Mouse (Mus musculus): ENCODE measurements around the gene Ube2s. TPM values are rescaled to one million over a fixed set of nuclear protein-coding genes. Genes with fewer than 3 reads are reported as not detected.
"Not testable (repeated sequence)": the region's sequence is repeated elsewhere in the genome, so short reads cannot be mapped to it uniquely, and the experiment has no call there.

Gene Ube2s
- total RNA-seq, 2 experiments from 2014 or later, result 97.7 to 112 TPM

DNA sequence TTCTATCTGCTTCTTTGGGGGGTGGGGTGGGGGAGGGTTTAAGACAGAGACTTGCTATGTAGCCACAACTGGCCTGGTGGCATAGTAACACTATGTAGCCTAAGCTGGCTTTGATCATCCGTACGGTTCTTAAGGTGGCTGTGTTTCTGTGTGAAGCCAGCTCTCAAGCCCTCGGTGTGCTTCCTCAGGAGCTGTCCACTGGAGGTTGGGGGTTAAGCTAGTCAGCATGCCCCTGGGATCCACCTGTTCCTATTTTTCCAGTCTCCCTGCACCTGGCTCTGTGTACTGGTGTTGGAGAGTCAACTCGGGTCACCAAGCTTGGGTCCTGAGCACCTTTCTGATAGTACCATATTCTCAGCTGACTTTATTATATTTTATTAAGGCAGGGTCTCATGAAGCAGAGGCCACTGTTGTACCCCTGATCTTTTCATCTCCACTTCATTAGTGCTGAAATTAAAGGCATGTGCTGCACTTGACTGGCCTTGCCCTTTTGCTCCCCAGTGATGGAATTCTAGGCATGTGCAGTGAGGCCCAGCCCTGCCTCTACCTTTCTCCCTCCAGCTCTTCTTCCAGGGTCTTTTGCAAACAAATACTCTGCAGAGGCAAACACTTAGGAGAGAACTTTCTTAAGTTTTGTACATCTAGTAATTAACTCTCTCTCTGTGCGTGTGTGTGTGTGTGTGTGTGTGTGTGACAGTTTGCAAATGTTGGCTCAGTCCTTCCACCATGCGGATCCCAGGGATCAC lies 9.9 kb upstream of the Ube2s start:
- no peak for DNase-seq (ENCODE audit: extremely low spot score in 1 of 2, low spot score in 1 of 2)

DNA sequence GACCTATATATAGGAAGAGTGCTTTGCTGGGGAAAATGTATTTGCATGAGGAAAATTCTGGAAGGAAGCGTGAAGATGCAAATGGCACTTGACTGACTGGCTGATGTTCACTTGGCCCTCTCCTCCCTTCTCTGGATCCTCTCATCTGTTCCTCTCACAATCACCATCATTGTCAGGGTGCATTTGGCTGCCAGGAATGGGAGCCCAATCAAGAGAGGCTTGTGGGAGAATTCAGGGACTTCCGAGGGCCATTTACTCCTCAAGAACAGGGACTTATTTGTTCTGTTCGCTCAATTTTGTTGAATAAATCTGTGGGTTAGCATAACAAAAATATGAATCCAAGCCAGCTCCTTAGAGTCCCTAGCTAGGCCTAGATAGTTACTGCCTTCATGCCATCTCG lies 9.3 kb upstream of the Ube2s start:
- DNase-seq (ENCODE audit: extremely low spot score in 1 of 2, low spot score in 1 of 2), result no peak

DNA sequence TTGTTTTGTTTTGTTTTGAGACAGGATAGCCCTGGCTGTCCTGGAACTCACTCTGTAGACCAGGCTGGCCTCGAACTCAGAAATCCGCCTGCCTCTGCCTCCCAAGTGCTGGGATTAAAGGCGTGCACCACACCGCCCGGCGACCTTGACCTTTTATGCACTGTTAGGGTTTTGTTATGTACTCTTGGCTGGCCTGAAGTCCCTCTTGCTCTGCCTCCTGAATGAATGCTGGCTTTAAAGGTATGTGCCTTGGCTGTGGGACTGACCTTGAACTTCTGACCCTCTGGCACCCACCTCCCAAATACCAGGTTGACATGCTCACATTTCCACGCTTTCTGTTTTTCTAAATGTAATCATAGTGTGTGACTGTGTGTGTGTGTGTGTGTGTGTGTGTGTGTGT lies 8.5 kb upstream of the Ube2s start:
- DNase-seq (ENCODE audit: extremely low spot score in 1 of 2, low spot score in 1 of 2), result not testable (repeated sequence)

DNA sequence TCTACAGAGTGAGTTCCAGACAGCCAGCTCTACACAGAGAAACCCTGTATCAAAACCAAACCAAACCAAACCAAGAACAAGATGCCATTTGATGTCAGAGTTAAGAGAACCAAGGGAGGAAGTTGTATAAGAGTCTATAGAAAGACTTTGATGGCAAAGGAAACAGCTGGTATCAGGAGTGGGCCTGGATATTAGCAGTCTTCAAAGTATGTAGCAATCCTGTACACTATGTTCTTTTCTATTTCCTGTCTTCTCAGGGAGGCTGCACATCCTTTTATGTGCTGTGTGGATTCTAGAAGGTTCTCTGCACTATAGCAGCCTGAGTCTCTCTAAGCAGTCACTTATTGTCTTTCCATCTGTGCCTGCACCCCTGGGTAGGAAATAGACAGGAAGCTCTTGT lies 4.2 kb upstream of the Ube2s start:
- no peak for DNase-seq (ENCODE audit: extremely low spot score in 1 of 2, low spot score in 1 of 2)

DNA sequence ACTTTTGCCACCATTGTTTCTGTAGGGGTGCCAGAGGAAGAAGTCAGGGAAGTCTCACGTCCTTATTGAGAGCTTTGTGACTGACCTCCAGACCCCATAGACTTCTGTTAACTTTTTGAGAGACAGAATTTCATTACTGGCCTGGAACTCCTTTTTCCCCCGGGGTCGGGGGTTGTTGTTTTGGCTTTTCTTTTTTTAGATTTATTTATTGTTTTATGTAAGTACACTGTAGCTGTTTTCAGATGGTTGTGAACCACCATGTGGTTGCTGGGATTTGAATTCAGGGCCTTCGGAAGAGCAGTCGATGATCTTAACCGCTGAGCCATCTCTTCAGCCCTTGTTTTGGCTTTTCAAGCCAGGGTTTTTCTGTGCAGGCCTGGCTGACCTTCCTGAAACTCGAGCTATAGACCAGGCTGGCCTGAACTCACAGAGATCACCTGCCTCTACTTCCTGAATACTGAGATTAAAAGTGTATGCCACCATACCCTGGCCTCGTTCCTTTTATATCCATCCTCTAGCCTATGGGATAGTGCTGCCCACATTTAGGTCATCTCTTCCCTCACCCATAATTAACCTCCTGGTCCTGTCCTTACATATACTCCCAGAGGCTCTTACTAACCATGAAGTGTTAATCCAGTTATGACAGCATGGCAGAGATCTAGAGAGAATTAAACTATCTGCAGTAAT lies 858 bp upstream of the Ube2s start:
- no peak for DNase-seq (ENCODE audit: extremely low spot score in 1 of 2, low spot score in 1 of 2)

DNA sequence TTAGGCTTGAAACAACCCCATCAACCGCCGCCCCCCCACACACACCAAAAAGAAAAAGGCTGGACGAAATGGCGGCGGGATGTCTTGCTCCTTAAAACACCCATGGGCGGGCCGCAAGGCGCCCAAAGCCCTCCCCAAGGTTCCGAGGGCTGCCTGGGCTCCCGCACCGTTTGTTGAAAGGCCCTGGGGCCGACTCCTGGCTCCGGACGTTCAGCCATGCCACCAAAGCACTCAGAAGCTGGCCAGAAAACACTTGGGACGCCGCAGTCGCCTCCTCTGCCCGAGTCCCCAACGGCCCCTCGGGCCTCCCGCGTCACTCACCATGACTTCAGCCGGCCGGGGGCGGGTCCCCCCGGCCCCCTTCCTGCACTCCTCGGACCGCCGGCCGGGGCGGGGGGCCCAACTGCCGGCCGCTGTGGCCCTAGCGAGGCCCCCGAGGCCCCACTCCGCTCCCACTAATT lies 518 bp downstream of the Ube2s start:
- no peak for DNase-seq (ENCODE audit: extremely low spot score in 1 of 2, low spot score in 1 of 2)

DNA sequence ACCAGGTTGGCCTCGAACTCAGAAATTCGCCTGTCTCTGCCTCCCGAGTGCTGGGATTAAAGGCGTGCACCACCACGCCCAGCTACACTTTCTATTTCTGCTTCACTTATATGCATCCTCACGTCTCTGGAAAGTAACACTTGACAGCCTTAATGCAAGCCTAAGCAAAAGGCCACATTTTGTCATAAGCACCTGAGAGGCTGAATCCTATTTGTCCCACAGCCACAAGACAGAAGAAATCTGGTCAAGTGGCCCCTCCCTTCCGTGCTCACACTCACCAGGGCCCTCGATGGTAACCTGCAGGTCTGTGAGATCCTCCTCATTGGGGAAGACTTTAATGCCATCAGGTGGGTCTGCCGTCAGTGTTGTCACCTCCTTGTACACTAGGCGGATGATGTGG lies 1.3 kb downstream of the Ube2s start:
- DNase-seq (ENCODE audit: extremely low spot score in 1 of 2, low spot score in 1 of 2), result not testable (repeated sequence)

DNA sequence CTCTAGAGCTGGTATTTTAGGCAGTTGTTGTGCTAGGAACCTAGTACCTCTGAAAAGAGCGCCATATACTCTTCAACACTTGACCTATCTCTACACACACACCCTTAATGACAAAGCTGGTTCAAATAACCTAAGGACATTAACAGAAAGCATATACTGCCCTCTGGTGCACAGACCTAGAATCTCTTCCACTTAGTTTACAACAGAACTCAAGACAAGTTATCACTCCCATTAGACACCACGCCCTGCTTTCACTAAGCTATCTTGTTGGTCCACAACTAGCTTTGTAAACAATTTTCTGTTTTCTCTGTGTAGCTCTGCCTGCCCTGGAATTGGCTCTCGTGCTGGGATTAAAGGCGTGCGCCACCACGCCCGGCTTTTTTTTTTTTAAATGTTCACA lies 5.7 kb downstream of the Ube2s start:
- DNase-seq (ENCODE audit: extremely low spot score in 1 of 2, low spot score in 1 of 2), result no peak

DNA sequence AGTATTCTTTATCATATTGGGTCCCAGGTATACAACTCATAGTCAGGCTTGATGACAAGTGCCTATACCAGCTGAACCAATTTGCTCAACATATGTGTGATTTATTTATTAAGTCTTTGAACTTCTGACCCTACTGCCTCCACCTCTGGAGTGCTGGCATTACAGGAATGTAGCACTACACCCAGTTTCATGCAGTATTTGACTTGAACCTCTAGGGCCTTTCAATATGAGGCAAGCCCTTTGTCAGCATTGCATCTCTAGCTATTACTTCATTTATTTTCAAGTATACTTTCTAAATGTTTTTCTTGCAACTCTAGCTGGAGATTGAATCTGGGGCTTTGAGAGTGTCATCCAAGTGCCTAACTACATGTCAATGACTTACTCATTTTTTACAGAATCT lies 10.1 kb downstream of the Ube2s start:
- DNase-seq (ENCODE audit: extremely low spot score in 1 of 2, low spot score in 1 of 2), result no peak

DNA sequence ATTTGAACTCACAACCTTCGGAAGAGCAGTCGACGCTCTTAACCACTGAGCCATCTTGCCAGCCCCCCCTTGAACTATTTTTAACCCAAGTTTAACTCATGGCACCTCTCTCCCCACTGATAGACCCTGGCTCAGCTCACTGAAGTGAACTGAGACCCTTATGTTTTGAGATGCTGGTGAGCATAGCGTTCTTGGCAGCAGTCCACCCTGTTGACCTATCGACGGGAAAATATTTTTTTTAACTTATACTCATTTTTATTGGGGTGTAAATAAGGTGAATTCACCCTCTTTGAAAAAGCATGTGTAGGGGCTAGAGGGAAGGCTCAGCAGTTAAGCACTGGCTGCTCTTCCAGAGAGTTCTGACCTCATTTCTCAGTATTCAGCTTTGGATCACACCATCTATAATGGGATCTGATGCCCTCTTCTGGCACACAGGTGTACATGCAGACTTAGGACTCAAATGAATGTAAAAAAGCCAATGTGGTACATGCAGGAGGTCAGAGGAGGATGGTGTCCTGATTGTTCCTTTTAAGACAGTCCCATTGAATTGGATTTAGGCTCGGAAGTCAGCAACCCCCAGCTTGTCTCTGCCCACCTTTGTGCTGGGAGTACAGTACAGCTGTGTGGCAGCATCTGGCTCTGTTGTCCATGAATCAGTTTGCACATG lies 16.5 kb downstream of the Ube2s start:
- DNase-seq (ENCODE audit: extremely low spot score in 1 of 2, low spot score in 1 of 2), result no peak

DNA sequence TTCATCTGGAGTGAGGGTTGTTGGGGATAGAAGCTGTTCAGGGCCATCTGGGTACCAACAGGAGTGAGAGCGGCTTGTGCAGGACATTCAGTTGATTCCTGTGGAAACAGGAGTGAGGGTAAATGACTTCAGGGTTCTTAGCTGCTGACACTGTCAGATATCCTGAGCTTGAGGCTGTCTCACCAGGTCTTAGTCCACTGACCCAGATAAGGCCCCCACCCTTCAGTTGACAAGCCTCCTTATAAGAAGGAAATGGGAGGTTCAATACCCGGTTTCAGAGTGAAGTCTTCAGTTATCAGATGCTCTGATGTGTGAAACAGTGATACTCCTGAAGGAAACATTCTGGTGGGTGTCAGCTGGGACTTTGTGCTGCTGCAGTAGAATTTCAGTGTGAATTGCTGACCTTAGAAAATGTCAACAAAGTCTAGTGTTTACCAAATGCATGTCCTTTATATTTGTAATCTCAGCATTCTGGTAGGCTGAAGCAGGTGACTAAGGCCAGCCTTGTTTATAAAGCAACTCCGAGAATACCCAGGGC lies 17.7 kb downstream of the Ube2s start:
- DNase-seq (ENCODE audit: extremely low spot score in 1 of 2, low spot score in 1 of 2), result no peak

DNA sequence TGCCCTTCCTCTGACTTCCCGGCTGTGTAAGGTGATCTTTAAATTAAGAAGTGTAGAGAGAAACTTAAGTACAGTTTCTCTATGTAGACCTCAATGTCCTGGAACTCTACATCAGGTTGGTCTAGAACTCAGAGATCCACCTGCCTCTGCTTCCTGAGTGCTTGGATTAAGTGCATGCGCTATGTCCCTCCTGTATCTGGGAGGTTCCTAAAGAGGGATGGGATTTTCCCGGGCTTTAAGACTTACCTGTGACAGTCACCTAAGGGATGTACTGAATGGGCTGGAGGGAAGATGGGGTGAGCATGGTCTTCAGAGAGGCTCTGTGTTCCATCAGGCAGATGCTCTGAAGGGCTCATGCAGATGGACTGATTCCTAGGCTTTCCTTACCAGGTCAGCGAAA lies 18.7 kb downstream of the Ube2s start:
- no peak for DNase-seq (ENCODE audit: extremely low spot score in 1 of 2, low spot score in 1 of 2)

DNA sequence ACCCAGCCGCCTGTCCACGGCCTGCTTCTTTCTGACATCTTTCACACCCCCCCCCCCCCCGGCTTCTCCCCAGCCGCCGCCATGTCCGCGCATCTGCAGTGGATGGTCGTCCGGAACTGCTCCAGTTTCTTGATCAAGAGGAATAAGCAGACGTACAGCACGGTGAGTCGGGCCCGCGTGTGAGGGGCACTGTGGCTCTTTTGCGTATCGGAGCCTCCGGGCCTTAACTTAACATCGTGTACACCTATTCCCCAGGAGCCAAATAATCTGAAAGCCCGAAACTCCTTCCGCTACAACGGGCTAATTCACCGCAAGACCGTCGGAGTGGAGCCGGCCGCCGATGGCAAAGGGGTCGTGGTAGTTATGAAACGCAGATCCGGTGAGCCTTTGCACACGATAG lies 19.1 kb downstream of the Ube2s start:
- not testable (repeated sequence) for DNase-seq (ENCODE audit: extremely low spot score in 1 of 2, low spot score in 1 of 2)

DNA sequence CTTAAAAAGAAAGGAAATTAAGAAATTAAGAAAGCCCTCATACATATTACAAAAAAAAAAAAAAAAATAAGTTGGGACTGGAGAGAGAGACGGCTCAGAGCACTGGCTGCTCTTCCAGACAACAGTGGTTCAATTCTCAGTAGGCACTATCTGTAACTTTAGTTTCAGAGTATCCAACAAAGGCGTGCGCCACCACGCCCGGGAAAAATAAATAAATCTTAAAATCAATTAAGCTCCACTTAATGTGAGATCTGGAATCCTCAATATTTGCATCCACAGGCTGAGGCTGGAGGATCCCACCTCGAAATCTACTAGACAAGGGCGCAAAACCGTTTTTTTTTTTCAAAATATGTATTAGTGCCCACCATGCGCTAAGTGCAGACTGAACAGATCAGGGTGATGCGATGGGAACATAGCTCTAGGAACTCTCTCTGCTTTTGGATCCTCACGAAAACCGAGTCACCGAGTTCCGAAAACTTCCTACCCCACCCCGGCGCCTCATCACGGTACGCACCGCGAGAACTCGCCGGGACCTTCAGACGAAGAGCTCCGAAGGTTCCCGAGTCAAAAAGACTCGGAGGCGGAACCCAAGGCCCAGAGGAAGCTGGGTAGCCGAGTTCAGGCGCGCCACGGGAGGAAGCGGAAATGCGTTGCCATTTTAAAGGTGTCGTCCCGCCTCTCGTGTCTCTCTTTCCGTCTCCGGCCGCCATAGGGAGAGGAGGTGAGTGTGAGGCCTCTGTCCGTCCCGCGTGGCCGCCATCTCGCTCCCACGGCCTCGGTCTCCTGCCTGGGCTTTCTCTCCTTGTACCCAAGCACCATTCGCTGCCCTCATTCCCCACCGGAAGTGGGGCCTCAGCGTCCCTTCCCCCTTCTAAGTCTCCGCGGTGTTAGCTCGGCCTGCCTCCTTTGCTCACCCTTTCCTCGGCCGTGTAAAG lies 19.8 kb downstream of the Ube2s start, which contains the start of gene Rpl28:
Gene Rpl28 (plus strand): TSS at position 597 of the 935 bp plus-strand sequence.
- DNase-seq (ENCODE audit: extremely low spot score in 1 of 2, low spot score in 1 of 2), result peak; percentile 86 to 89

DNA sequence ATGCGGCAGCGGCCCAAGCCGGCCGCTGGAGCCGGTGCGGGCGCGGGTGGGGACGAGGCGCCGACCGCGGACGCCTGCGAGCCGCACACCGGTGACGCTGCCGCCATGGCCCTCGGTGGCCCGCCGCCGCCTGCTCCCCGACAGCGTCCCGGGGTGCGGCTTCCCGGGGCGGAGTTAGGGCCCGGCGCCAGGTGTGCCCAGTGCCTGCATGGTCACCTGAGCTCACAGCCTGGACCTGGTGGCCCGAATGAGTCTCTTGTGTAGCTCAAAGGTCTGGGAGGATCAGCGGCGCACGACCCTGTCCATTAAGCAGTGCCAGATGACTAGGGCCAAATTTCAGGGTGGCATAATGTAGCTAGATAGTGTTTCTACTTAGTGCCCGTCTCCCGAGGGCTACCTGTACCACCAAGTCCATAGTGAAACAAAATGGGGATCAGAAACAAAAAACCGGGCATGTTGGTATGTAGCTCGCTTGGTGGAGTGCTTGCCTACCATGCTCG lies 22.9 kb downstream of the Ube2s start, which contains the start of gene Tmem238:
Gene Tmem238 (minus strand): TSS at position 221 of the 500 bp plus-strand sequence.
- no peak for DNase-seq (ENCODE audit: extremely low spot score in 1 of 2, low spot score in 1 of 2)

DNA sequence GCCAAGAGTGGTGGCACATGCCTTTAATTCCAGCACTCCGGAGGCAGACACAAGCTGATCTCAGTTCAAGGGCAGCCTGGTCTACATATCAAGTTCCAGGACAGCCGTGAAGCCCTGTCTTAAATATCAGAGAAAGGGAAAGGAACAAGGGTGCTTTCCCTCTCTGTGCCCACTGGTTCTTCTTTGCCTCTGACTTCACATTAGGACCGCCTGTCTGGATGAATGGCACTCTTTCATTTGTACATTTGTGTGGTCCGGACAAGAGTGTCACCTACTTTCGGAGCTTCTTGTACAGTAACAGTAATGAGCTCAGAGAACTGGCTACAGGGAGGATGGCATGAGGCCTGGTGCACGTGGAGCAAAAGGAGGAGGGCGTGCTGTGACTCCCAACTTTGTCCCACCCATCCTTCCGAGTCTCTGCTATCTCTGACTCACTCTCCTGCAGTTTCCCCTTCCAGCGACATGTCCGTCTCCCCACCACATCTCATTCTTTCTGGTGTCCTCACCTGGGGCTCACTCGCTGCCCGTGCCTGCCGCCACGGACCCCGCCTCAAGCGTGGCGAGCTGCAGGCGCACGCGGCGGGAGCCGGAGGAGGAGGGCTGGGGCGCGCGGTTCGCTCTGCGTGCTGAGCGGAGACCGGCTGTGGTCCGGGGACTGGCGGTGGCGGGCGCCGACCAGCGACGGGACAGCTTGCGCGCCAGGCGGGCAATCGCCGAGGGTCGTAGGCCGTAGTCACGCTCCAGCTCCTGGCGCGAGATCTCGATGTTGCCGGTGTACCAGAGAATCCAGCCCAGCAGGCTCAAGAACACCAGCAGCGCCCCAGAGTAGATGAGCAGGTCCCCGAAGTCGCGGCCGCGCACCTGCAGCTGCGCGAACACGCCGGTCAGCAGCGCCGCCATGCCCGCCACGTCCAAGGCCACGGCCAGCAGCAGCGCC lies 23.6 kb downstream of the Ube2s start:
- peak; percentile 45 to 49 for DNase-seq (ENCODE audit: extremely low spot score in 1 of 2, low spot score in 1 of 2)

DNA sequence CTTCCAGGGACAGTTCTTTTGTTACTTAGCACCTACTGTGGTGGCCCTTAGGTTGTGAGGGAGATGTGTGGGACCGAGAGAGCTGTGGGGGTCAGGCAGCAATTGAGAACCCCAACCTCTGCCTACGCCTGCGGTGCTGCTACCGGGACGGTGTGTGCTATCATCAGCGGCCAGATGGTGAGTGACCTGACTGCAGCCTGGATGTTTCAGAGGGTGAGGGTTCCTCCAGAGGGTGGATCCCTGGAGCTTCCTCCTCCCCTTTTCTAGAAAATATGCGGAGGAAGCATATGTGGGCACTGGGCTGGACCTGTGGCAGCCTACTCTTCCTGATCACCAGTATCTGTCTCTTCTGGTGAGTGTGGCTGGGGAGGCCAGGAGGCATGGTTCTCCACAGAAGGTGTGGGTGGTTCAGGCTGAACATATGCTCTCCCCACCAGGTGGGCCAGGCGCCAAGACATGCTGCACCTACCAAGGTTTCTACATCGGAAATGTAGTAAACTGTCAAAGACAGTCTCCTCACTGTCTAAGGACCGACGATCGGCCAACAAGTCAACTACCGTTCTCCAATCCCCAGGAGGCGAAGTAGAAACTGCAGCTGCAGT lies 28.6 kb downstream of the Ube2s start:
- DNase-seq (ENCODE audit: extremely low spot score in 1 of 2, low spot score in 1 of 2), result no peak

DNA sequence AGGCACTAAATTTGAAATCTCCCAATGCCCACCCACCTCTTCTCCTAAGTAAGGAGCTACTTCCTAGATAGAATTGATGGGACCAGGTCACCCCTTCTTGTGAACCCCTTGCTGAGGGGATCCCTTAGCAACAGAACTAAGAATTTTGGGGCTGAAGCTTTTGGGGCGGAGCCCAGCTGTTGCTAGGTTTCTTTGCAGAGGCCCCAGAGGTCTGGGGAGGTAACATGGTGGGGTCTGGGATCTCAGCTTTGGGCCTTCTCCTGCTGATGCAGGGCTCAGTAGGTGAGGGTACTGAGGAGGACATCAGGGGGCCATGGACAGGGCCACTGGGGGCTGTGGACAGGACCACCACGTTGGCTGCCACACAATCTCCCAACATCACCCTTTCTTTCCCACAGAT lies 29.6 kb downstream of the Ube2s start, which contains the start of the genes Il11 and Tmem190:
Gene Il11 (minus strand): TSS at position 101 of the 400 bp plus-strand sequence.
Gene Tmem190 (plus strand): TSS at position 179 of the 400 bp plus-strand sequence.
- no peak for DNase-seq (ENCODE audit: extremely low spot score in 1 of 2, low spot score in 1 of 2)
